Mouse (Mus musculus): ENCODE results near the gene Ccdc13.

Ccdc13 gene

GRCm38 (mm10) chr9:121759091-121760081 lies 79.9 kb downstream of the Ccdc13 start, which contains the start of gene Zfp651:
Gene Zfp651 (plus strand): TSS chr9:121759330.
- peak; percentile 78 for DNase-seq (ENCODE audit: low spot score)

- no peak for DNase-seq (ENCODE audit: low spot score)
These were observed 81.1 kb downstream of the Ccdc13 start for GRCm38 (mm10) chr9:121757835-121758814.

- DNase-seq (ENCODE audit: low spot score), result no peak
These were observed 81.8 kb downstream of the Ccdc13 start for GRCm38 (mm10) chr9:121757432-121757831.

GRCm38 (mm10) chr9:121756785-121757184 lies 82.5 kb downstream of the Ccdc13 start:
- DNase-seq (ENCODE audit: low spot score), result no peak

GRCm38 (mm10) chr9:121754624-121755023 lies 84.6 kb downstream of the Ccdc13 start:
- no peak for DNase-seq (ENCODE audit: low spot score)

GRCm38 (mm10) chr9:121752774-121753173 lies 86.5 kb downstream of the Ccdc13 start:
- no peak for DNase-seq (ENCODE audit: low spot score)

Measured in layer of hippocampus, adult 11-12 months (tissue).